Mouse (Mus musculus) ES-Bruce4 (cell line): ENCODE measurements around the gene Rpl22. TPM values are rescaled to one million over a fixed set of nuclear protein-coding genes. Genes with fewer than 3 reads are reported as not detected.
A peak's percentile ranks its signal among the peaks of the same experiment; 100 is the strongest.

ENCODE experiments used
- H3K27ac ChIP-seq: 2 replicates; pipeline ENCODE4 v1.5.1; 2012; ENCODE audit warnings: low read length, inconsistent platforms; ENCODE audit not compliant: insufficient read depth
- H3K27me3 ChIP-seq: 2 replicates; pipeline ENCODE4 v1.6.1; 2012; ENCODE audit warnings: mild to moderate bottlenecking, low read length, inconsistent platforms; ENCODE audit not compliant: control insufficient read depth, poor library complexity, insufficient read depth, severe bottlenecking
- H3K36me3 ChIP-seq: 2 replicates; pipeline ENCODE4 v1.6.1; 2012; ENCODE audit warnings: inconsistent platforms, mild to moderate bottlenecking, low read length, moderate library complexity; ENCODE audit not compliant: control insufficient read depth, poor library complexity, insufficient read depth, severe bottlenecking
- H3K4me1 ChIP-seq: one replicate; pipeline ENCODE4 v1.8.1; 2011; ENCODE audit warnings: low read length; ENCODE audit not compliant: control insufficient read depth, insufficient read depth
- H3K4me3 ChIP-seq: 2 replicates; pipeline ENCODE4 v1.5.1; 2011; ENCODE audit warnings: low read depth, mild to moderate bottlenecking, low read length
- H3K9ac ChIP-seq: 2 replicates; pipeline ENCODE4 v1.6.1; 2012; ENCODE audit warnings: low read depth, mild to moderate bottlenecking, inconsistent platforms; ENCODE audit not compliant: poor library complexity, severe bottlenecking
- H3K9me3 ChIP-seq: replicated peaks from 2 replicates; pipeline ENCODE4 v1.6.1; 2012; ENCODE audit warnings: mild to moderate bottlenecking, low read length, inconsistent platforms; ENCODE audit not compliant: control insufficient read depth, poor library complexity, insufficient read depth, severe bottlenecking
- CTCF ChIP-seq: IDR thresholded peaks from one replicate; pipeline ENCODE4 v1.8.1; 2011; ENCODE audit warnings: low read depth, low read length
- EP300 ChIP-seq: IDR thresholded peaks from 2 replicates; pipeline ENCODE4 v1.6.1; 2011; ENCODE audit warnings: low read depth, low read length; ENCODE audit not compliant: insufficient read depth
- POLR2A ChIP-seq: IDR thresholded peaks from one replicate; pipeline ENCODE4 v1.8.1; 2011; ENCODE audit warnings: low read length; ENCODE audit not compliant: insufficient read depth
- polyA plus RNA-seq: library from polyadenylated mRNA; stranded (reverse); fragments of >200 nt; gene quantifications from 2 replicates; pipeline ENCODE4 v1.2.4, GENCODE M21; 2011; ENCODE audit warnings: low read depth; ENCODE audit not compliant: missing spikeins, insufficient read depth, insufficient read length

The Rpl22 gene
- polyA plus RNA-seq, 1 experiment, result 1,978 TPM

GRCm38 (mm10) chr4:152303172-152303571 is 22.4 kb upstream of the Rpl22 start:
- Histone ChIP-seq H3K9me3 (no peaks in the 10 kb centered on the region), H3K4me1 (no peaks in the 10 kb centered on the region), H3K27ac (no peak overlapping the region), H3K36me3 (no peaks in the 10 kb centered on the region), H3K9ac (no peak overlapping the region), H3K27me3 (no peaks in the 10 kb centered on the region), H3K4me3 (no peak overlapping the region)
- no peak for TF ChIP-seq EP300
- no peak for TF ChIP-seq CTCF
- no peak for TF ChIP-seq POLR2A

- no peak overlapping the region for H3K9ac ChIP-seq
- no peak overlapping the region for H3K4me3 ChIP-seq
- no peaks in the 10 kb centered on the region for H3K9me3 ChIP-seq
- TF ChIP-seq POLR2A (no peak), EP300 (no peak), CTCF (no peak)
- H3K36me3 ChIP-seq, result no peaks in the 10 kb centered on the region
- H3K4me1 ChIP-seq, result no peaks in the 10 kb centered on the region
- H3K27ac ChIP-seq, result no peak overlapping the region
- H3K27me3 ChIP-seq, result no peaks in the 10 kb centered on the region
Measured at GRCm38 (mm10) chr4:152304685-152305084, 20.9 kb upstream of the Rpl22 start.

GRCm38 (mm10) chr4:152305991-152306390 is 19.6 kb upstream of the Rpl22 start:
- H3K9ac ChIP-seq, result no peak overlapping the region
- H3K36me3 ChIP-seq, result no peaks in the 10 kb centered on the region
- no peaks in the 10 kb centered on the region for H3K9me3 ChIP-seq
- no peaks in the 10 kb centered on the region for H3K4me1 ChIP-seq
- no peaks in the 10 kb centered on the region for H3K27me3 ChIP-seq
- H3K27ac ChIP-seq, result no peak overlapping the region
- H3K4me3 ChIP-seq, result no peak overlapping the region
- TF ChIP-seq EP300 (no peak), POLR2A (no peak), CTCF (no peak)

- TF ChIP-seq POLR2A (no peak), CTCF (no peak), EP300 (no peak)
- no peaks in the 10 kb centered on the region for H3K9me3 ChIP-seq
- no peak overlapping the region for H3K4me3 ChIP-seq
- no peaks in the 10 kb centered on the region for H3K27me3 ChIP-seq
- no peaks in the 10 kb centered on the region for H3K4me1 ChIP-seq
- no peak overlapping the region for H3K9ac ChIP-seq
- H3K36me3 ChIP-seq, result no peaks in the 10 kb centered on the region
- no peak overlapping the region for H3K27ac ChIP-seq
Measured at GRCm38 (mm10) chr4:152307542-152307941, 18.0 kb upstream of the Rpl22 start.

- Histone ChIP-seq H3K4me3 (peak overlapping the region; percentile 66), H3K27ac (no peak overlapping the region), H3K9me3 (no peaks in the 10 kb centered on the region), H3K36me3 (no peaks in the 10 kb centered on the region), H3K4me1 (peaks cover 2% of the 10 kb centered on the region), H3K27me3 (no peaks in the 10 kb centered on the region), H3K9ac (0 out of 2 replicates have a peak overlapping the region, but pooled peaks have one; percentile 17)
- TF ChIP-seq EP300 (peak; percentile 58; the same call in 1 of the 2 replicates), CTCF (no peak), POLR2A (peak; percentile 11)
Measured at GRCm38 (mm10) chr4:152312186-152312585, 13.4 kb upstream of the Rpl22 start.

- H3K4me3 ChIP-seq, result peak overlapping the region; percentile 66
- no peaks in the 10 kb centered on the region for H3K27me3 ChIP-seq
- no peaks in the 10 kb centered on the region for H3K36me3 ChIP-seq
- TF ChIP-seq EP300 (no peak), POLR2A (no peak), CTCF (no peak)
- no peak overlapping the region for H3K27ac ChIP-seq
- peak overlapping the region; percentile 17; the same call in 1 of the 2 replicates for H3K9ac ChIP-seq
- no peaks in the 10 kb centered on the region for H3K9me3 ChIP-seq
- H3K4me1 ChIP-seq, result peaks cover 2% of the 10 kb centered on the region
Measured at GRCm38 (mm10) chr4:152313211-152313632, 12.3 kb upstream of the Rpl22 start.
